Mouse (Mus musculus) liver, postnatal 0 days (tissue): ENCODE results near the gene Krtap24-1. TPM values are rescaled to one million over a fixed set of nuclear protein-coding genes. Genes with fewer than 3 reads are reported as not detected.

Experiments used
- ATAC-seq: fragments of 200-750 bp; cut with Nextera tagmentation; 2 replicates; pipeline ENCODE4 v1.8.0; 2017; ENCODE audit warnings: mild to moderate bottlenecking, moderate library complexity
- DNase-seq: peaks from one replicate; pipeline ENCODE4 v3.0.0-alpha.2; 2016
- H3K27ac ChIP-seq: fragments of 300-500 bp; sonication (generic); 2 replicates; pipeline ENCODE4 v1.5.1; 2014; ENCODE audit warnings: antibody characterized with exemption, moderate library complexity, mild to moderate bottlenecking, low read depth
- H3K27me3 ChIP-seq: fragments of 300-500 bp; sonication (generic); 2 replicates; pipeline ENCODE4 v1.6.1; 2014; ENCODE audit warnings: low read length, control low read depth, mixed read lengths; ENCODE audit not compliant: insufficient read depth
- H3K36me3 ChIP-seq: fragments of 300-500 bp; sonication (generic); replicated peaks from 2 replicates; pipeline ENCODE4 v1.6.1; 2014; ENCODE audit warnings: mild to moderate bottlenecking, control low read depth, low read length, moderate library complexity, mixed read lengths; ENCODE audit not compliant: insufficient read depth
- H3K4me1 ChIP-seq: fragments of 300-500 bp; sonication (generic); 2 replicates; pipeline ENCODE4 v1.6.1; 2014; ENCODE audit warnings: antibody characterized with exemption, mild to moderate bottlenecking, control low read depth; ENCODE audit not compliant: insufficient read depth
- H3K4me2 ChIP-seq: fragments of 300-500 bp; sonication (generic); 2 replicates; pipeline ENCODE4 v1.6.1; 2014; ENCODE audit warnings: low read depth, mild to moderate bottlenecking, low read length, moderate library complexity, mixed read lengths
- H3K4me3 ChIP-seq: fragments of 300-500 bp; sonication (generic); 2 replicates; pipeline ENCODE4 v1.5.1; 2014; ENCODE audit warnings: low read depth, low read length
- H3K9ac ChIP-seq: fragments of 300-500 bp; sonication (generic); replicated peaks from 2 replicates; pipeline ENCODE4 v1.6.1; 2014; ENCODE audit warnings: mild to moderate bottlenecking, moderate library complexity
- H3K9me3 ChIP-seq: fragments of 300-500 bp; sonication (generic); 2 replicates; pipeline ENCODE4 v1.6.1; 2016; ENCODE audit warnings: mild to moderate bottlenecking, control low read depth, low read length, mixed read lengths
- CTCF ChIP-seq: sonication (generic); IDR thresholded peaks from 2 replicates; pipeline ENCODE4 v1.5.1; 2016; ENCODE audit warnings: antibody characterized with exemption, low read depth
- EP300 ChIP-seq: IDR thresholded peaks from 2 replicates; pipeline ENCODE4 v1.6.1; 2016; ENCODE audit warnings: antibody characterized with exemption, low read depth, mild to moderate bottlenecking
- WGBS: fragments of 180-500 bp; shearing (Covaris S2); extraction: QIAGEN DNeasy Blood & Tissue Kit; methylation state at CpG from one replicate; pipeline ENCODE4 v1.1.7; 2014; ENCODE audit not compliant: insufficient replicate concordance; 5-methylcytosine and 5-hydroxymethylcytosine counted together
- polyA plus RNA-seq: library from polyadenylated mRNA; unstranded; fragments of >200 nt; fragmentation: Nextera tagmentation; extraction: Ambion mirVana; gene quantifications from 2 replicates; pipeline ENCODE4 v1.2.1, GENCODE M21; 2015

Gene Krtap24-1
- polyA plus RNA-seq = not detected in 2 replicates

DNA sequence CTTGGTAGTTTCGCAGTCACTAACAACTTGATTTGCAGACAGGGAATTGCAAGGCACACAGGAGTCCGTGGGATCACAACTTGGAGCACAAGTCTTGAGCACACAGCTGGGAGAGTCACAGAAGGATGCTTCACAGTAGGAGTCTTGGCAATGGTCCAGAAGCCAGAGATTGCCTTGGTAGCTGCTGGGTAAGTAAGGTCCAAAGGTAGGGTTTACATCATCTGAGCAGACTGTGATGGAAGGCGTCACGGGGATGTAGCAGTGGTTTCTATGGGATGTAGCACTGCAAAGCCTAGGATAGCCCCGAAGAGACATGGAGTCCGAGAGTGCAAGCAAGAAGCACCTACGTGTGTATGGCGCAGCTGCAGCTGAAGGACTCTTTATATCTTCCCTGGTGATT lies at the start of gene Krtap24-1:
Krtap24-1 (minus strand) TSS at position 358 of the 400 bp plus-strand sequence.
- Histone ChIP-seq H3K9ac (no peak within 1 kb of the TSS), H3K27me3 (no peaks in the 10 kb centered on the region), H3K27ac (no peak within 1 kb of the TSS), H3K4me3 (no peak within 1 kb of the TSS), H3K9me3 (no peaks in the 10 kb centered on the region), H3K4me2 (no peak within 1 kb of the TSS), H3K4me1 (no peaks in the 10 kb centered on the region), H3K36me3 (no peaks in the 10 kb centered on the region)
- whole genome bisulfite sequencing = 79% methylated on average over 8 of the region's 8 CpGs
- TF ChIP-seq EP300 (no peak), CTCF (no peak)
- ATAC-seq (no peak; the same call in 1 of the 2 replicates), DNase-seq (no peak)

DNA sequence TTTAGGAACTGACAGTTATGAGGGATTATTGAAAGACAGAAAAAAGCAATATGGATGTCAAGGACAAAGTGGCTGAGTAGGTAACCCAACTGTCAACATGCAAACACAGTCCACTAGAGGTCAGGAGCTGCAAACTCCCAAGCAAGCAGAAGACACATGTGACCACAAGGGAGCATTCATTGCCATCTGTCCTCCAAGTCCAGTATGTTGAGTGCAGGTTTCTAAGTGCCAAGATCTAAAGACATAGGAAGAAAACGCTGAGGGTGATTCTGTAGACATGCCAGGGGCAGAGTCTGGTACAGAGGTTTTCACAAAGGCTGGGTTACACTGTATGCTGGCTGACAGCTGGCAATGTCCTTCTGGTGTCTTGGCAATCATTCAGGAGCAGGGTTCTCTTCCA lies 45.3 kb upstream of the Krtap24-1 start:
- Histone ChIP-seq H3K9me3 (no peaks in the 10 kb centered on the region), H3K36me3 (no peaks in the 10 kb centered on the region), H3K4me1 (no peaks in the 10 kb centered on the region), H3K27me3 (no peaks in the 10 kb centered on the region), H3K27ac (no peak overlapping the region), H3K9ac (no peak overlapping the region), H3K4me3 (no peak overlapping the region), H3K4me2 (no peak overlapping the region)
- peak; percentile 43; the same call in 1 of the 2 replicates for ATAC-seq
- WGBS = 43% methylated on average over 1 of the region's 1 CpGs
- TF ChIP-seq CTCF = peak; percentile 73
- TF ChIP-seq EP300 = no peak
- no peak for DNase-seq

DNA sequence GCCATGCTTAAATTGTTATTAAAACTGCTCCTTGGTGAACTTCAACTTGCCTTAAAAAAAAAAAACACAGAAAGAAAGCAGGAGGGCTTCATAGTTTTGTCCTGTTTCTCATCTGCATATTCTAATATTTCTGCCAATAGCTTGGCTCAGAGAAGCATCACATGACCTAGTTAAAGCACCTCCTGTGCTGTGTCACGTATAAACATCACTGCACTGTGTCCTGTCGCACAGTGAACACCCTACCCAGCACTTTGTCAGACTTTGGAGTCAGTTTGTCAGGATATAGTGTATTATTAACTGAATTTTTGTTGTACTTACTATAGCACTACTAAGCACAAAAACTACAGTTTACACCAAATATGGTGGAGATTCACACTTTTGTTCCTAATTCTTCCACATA lies 39.9 kb upstream of the Krtap24-1 start:
- ATAC-seq = no peak
- H3K4me3 ChIP-seq = no peak overlapping the region
- no peaks in the 10 kb centered on the region for H3K27me3 ChIP-seq
- no peak overlapping the region for H3K27ac ChIP-seq
- no peak overlapping the region for H3K9ac ChIP-seq
- H3K4me2 ChIP-seq = no peak overlapping the region
- no peaks in the 10 kb centered on the region for H3K36me3 ChIP-seq
- TF ChIP-seq EP300 = no peak
- H3K9me3 ChIP-seq = no peaks in the 10 kb centered on the region
- 44% methylated on average over 2 of the region's 2 CpGs for WGBS
- H3K4me1 ChIP-seq = no peaks in the 10 kb centered on the region
- DNase-seq = no peak

DNA sequence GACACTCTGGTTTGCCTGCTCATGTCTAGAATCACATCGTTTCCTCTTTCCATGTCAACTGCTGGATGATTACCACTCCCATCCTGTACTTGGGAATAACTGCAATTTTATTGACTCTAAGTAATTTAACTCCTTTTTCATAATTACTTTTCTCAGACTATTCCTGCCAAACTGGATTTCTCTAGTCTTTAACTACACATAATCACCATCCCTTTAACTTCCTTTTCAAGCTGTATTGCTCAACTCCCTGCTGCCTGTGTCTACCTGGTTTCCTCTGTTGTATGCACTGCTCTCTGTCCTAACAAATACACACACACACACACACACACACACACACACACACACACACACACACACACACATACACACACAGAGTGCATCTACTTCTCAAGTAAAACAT lies 39.0 kb upstream of the Krtap24-1 start:
- 58% methylated on average over 1 of the region's 1 CpGs for WGBS
- ATAC-seq = no peak
- Histone ChIP-seq H3K27ac (no peak overlapping the region), H3K9ac (no peak overlapping the region), H3K27me3 (no peaks in the 10 kb centered on the region), H3K4me1 (no peaks in the 10 kb centered on the region), H3K4me2 (no peak overlapping the region), H3K9me3 (no peaks in the 10 kb centered on the region), H3K4me3 (no peak overlapping the region), H3K36me3 (no peaks in the 10 kb centered on the region)
- DNase-seq = no peak
- TF ChIP-seq EP300 = no peak

DNA sequence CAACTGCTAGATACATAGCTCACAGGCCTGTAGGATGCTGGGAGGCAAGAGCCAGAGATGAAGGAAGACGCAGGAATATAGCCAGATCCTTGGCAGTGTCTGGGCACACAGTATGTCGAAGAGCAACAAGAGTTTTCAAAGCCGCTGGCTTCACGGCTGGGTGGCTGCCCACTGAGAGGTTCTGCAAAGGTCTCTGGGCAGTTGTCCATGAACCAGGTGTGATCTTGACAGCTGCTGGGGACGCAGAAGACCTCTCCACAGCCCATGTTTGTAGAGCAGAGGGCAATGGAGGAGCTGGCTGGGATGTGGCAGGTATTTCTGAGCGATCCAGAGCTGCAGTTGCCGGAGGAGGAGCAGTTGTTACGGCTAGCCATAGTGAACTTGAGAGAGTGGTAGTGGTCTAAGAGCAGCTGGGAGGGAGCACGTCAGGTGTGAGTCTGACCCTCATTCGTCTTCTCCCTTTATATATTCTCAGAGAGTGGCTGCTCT lies 35.3 kb upstream of the Krtap24-1 start, which contains the start of gene Krtap26-1:
Krtap26-1 (minus strand) TSS at position 439 of the 489 bp plus-strand sequence.
- no peaks in the 10 kb centered on the region for H3K9me3 ChIP-seq
- H3K27ac ChIP-seq = no peak within 1 kb of the TSS
- 79% methylated on average over 10 of the region's 10 CpGs for WGBS
- H3K4me2 ChIP-seq = no peak within 1 kb of the TSS
- no peaks in the 10 kb centered on the region for H3K36me3 ChIP-seq
- ATAC-seq = no peak
- H3K27me3 ChIP-seq = no peaks in the 10 kb centered on the region
- H3K4me1 ChIP-seq = no peaks in the 10 kb centered on the region
- H3K4me3 ChIP-seq = no peak within 1 kb of the TSS
- no peak for TF ChIP-seq EP300
- no peak for TF ChIP-seq CTCF
- DNase-seq = no peak
- H3K9ac ChIP-seq = no peak within 1 kb of the TSS

DNA sequence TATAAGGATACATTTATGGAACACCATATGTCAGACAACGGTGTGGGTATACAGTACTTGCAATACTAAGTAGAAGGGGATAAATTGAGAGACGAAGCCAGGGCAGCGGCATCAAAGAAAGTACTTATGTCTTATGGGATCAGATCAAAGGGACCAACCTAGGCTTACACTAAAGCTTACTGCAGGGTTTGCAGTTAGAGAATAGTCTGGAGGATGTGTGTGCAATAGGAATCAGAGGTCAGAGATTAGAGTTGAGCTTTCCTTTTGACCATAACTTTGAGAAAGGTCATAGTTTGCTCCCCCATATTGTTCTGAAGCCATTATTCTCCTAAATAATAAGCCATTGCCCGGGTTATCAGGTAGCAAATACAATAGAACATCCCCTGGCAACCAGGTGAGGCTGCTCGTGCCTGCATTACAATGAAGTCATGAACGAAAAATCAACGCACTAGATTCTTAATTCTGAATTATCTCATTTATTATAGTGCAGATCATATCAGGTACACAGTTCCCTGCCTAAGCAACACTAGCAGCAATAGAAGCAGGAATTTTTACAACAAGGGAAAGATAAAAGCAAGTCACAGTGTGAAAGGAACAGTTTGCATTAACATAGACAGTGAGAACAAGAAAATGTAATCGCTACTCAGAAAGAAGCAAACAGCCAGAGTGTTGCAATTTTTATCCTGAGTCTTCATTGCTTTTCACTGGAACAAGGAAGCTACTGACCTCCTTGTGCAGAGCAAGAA lies 34.5 kb upstream of the Krtap24-1 start:
- DNase-seq (no peak), ATAC-seq (no peak)
- no peaks in the 10 kb centered on the region for H3K36me3 ChIP-seq
- no peak overlapping the region for H3K27ac ChIP-seq
- no peaks in the 10 kb centered on the region for H3K9me3 ChIP-seq
- no peak for TF ChIP-seq CTCF
- no peak for TF ChIP-seq EP300
- no peak overlapping the region for H3K4me3 ChIP-seq
- no peaks in the 10 kb centered on the region for H3K4me1 ChIP-seq
- WGBS = 80% methylated on average over 8 of the region's 8 CpGs
- no peak overlapping the region for H3K9ac ChIP-seq
- no peaks in the 10 kb centered on the region for H3K27me3 ChIP-seq
- no peak overlapping the region for H3K4me2 ChIP-seq
